Mouse (Mus musculus) right cerebral cortex, adult 2 months (tissue): ENCODE results near the gene Nlrp14.
"Not testable (repeated sequence)": the region's sequence is repeated elsewhere in the genome, so short reads cannot be mapped to it uniquely, and the experiment has no call there.

ENCODE experiments used
- DNase-seq, 2 experiments: peaks; one replicate each; pipeline ENCODE4 v3.0.0; 2021 to 2022; ENCODE audit warnings: low spot score in 2 of 2

Nlrp14 gene

DNA sequence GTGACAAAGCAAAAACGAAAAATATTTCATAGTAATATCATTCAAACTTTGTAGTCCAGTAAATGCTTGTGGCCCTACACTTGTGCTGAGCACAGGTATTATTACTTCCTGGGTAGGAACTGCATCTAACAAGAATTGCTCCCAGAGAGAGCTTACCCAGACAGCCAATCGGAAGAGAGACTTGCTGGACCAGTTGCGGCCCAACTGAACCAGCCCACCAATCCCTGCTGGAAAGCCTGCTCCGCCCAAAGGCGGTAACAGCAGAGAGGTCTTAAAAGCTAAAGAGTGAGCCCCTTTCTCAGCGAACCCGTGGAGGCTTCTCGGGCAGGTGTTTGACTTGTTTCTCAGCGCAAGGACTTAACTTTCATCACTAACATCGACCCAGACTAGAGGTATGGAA lies at the start of gene Nlrp14:
TSS of gene Nlrp14 (plus strand) at position 301 of the 400 bp plus-strand sequence.
- DNase-seq: no peak

- not testable (repeated sequence) for DNase-seq
Measured at GRCm38 (mm10) chr7:107130983-107131382, 35.8 kb upstream of the Nlrp14 start, which contains the start of gene Olfr715. TSS of gene Olfr715 (minus strand) at chr7:107131083.

DNA sequence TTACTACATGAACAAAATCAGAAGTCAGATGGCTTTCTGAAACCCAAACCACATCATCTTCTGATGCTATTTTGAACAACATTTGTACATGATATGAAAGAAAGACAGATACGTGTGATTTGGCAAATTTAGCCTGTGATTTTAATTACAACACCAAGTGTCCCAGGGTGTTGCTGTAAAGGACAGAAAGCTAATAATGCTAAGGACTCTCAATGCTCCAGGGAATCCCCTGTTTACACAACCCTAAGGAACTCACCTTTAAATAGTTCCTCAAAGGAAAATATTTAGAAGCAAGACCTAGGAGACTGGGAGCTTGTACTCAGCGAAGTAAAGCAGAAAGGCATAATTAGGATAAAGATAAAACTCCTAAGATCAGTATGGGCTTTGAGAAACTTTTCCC lies 28.8 kb upstream of the Nlrp14 start, which contains the start of gene Olfr716:
TSS of gene Olfr716 (plus strand) at position 301 of the 400 bp plus-strand sequence.
- DNase-seq: not testable (repeated sequence)

- no peak for DNase-seq
Measured at GRCm38 (mm10) chr7:107180406-107180805, 13.6 kb downstream of the Nlrp14 start.

GRCm38 (mm10) chr7:107201817-107202216 lies 35.0 kb downstream of the Nlrp14 start:
- no peak for DNase-seq

DNA sequence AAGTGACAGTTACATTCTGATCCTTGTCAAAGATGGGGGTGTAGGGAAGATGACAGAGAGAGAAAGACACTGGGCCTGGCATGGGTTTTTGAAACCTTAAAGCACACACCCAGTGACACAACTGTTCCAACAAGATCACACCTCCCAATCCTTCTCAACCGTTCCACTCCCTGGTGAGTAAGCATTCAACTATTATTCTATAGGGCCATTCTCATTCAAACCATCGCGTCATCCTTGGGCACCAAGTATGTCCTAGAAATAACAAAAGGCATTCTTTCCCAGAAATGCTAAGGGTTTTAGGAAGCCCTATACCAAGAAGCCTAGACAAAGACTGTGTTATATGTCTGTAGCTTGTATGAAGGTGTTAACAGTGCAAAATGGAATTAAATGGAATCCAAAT lies 41.1 kb downstream of the Nlrp14 start:
- DNase-seq: no peak

DNA sequence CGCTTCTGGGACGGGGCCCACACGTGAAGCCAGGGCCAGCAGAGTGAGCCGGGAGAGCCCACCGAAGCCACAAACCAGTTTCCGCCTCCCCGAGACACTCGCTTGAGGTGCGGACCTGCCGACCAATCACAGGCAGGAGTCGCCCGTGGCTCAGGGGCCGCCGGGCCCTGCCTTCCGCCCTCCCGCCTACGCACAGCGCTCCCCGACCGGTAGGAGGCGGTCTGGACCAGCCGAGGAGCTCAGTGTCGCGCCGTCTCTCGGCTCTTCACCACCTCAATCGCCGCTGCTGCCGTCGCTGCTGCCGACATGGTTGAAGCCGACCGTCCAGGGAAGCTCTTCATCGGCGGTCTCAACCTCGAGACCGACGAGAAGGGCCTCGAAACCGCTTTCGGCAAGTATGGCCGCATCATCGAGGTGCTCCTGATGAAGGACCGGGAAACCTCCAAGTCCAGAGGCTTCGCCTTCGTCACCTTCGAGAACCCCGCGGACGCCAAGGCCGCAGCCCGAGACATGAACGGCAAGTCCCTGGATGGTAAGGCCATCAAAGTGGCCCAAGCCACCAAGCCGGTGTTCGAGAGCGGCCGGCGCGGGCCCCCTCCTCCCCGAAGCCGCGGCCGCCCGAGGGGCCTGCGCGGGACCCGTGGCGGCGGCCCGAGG lies 42.5 kb downstream of the Nlrp14 start, which contains the start of gene Rbmxl2:
TSS of gene Rbmxl2 (plus strand) at position 242 of the 657 bp plus-strand sequence.
- no peak for DNase-seq

- no peak for DNase-seq
Measured at GRCm38 (mm10) chr7:107210126-107210576, 43.4 kb downstream of the Nlrp14 start.

DNA sequence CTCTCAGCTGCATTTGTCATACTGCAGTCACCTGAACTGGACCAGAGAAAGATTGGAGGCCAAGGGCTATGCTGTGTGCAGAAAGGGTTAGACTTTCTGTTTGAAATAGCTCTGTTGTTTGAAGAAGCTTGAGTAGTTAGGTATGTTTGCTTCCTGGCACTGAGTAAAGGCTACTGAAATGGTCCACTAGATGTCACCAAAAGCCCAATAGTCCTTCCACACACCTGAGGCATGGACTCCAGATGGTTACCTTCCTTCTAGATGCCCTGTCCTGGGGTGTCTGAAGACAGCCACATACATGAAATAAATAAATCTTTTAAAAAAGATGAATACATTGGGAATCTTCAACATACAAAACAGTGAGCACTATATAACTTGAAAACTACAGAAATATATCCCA lies 48.9 kb downstream of the Nlrp14 start:
- DNase-seq: peak; percentile 17 to 26

- DNase-seq: no peak
Measured at GRCm38 (mm10) chr7:107216845-107217244, 50.1 kb downstream of the Nlrp14 start.

DNA sequence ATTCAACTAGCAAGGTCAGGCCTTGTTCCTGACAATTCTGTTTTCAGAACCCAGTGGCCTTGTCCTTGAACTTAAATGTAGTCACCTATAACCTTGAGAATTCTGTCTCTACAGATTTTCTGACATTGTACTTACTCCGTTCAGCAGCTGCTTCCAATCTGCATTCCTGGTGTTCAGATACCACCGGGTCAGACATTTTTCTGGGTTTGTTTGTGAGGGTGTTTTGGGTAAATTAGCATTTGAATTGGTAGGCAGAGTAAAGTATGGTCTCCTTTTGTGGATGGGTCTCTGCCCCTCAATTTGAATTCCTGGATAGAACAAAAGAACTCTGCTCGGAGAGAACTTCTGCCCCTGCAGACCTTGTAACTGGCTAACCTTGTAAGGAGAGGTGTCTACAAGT lies 70.1 kb downstream of the Nlrp14 start:
- DNase-seq: no peak

DNA sequence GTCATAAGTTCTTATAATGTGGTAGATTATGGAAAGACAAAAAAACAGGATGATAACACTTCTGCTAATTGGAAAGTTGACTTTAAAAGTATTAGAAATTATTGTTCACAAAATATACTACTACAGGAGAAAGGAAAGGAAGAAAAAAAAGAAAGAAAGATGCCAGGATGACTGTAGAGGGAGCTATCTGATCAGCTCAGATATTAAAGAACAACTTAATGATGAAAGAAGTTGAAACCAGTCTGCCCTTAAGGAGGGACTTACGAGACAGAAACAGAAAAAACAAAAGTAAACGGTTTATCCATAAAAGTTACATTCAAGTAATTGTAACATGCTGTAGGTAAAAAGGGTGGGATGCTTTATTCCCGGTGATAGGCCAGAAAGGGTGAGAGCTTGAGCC lies 70.7 kb downstream of the Nlrp14 start:
- DNase-seq: no peak

DNA sequence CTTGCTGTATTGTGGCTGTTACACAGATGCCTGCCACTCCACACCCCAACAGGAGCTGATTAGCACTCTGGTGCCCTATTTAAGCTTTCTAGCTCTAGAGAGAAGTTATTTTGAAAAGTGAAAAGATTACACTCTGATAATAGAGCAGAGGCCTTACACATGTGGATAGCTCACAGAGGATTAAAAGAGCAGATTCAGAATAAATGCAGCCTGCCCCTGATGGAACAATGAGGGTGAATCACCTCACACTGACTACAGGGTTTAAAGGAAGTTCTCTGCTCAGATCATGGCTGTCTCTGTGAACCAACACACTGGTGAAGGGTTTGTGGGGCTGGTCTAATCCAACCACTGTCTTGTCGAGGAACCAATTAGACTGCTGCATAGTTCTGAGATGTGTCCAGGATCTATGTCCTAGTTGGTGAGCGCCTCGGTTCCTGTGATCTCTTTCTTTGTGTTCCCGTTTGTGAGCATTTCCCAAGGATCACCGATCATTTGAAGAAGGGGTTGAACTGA lies 74.6 kb downstream of the Nlrp14 start:
- DNase-seq: no peak
